Mouse (Mus musculus) ovary, postnatal 36 days (tissue): ENCODE results near the gene Dmrtb1.

Source experiments
- DNase-seq: peaks from one replicate; pipeline ENCODE4 v3.0.0; 2022; ENCODE audit warnings: low spot score, mixed read lengths

Dmrtb1 gene

GRCm38 (mm10) chr4:107684130-107684529, at the start of gene Dmrtb1:
Gene Dmrtb1 (minus strand): TSS chr4:107684230.
- no peak for DNase-seq

- DNase-seq = no peak
Observed at GRCm38 (mm10) chr4:107733603-107734002, 49.6 kb upstream of the Dmrtb1 start.

- DNase-seq = no peak
Observed at GRCm38 (mm10) chr4:107732624-107733023, 48.6 kb upstream of the Dmrtb1 start.

- no peak for DNase-seq
Observed at GRCm38 (mm10) chr4:107732182-107732581, 48.2 kb upstream of the Dmrtb1 start.

- no peak for DNase-seq
Observed at GRCm38 (mm10) chr4:107731088-107731465, 47.0 kb upstream of the Dmrtb1 start.

- no peak for DNase-seq
Observed at GRCm38 (mm10) chr4:107730391-107731087, 46.5 kb upstream of the Dmrtb1 start.

- no peak for DNase-seq
Observed at GRCm38 (mm10) chr4:107725432-107725831, 41.4 kb upstream of the Dmrtb1 start.

- DNase-seq = no peak
Observed at GRCm38 (mm10) chr4:107720043-107720830, 36.2 kb upstream of the Dmrtb1 start.

GRCm38 (mm10) chr4:107719161-107719560, 35.1 kb upstream of the Dmrtb1 start:
- no peak for DNase-seq

- DNase-seq = no peak
Observed at GRCm38 (mm10) chr4:107718720-107719119, 34.7 kb upstream of the Dmrtb1 start.

- DNase-seq = no peak
Observed at GRCm38 (mm10) chr4:107717718-107718313, 33.8 kb upstream of the Dmrtb1 start.

- no peak for DNase-seq
Observed at GRCm38 (mm10) chr4:107716754-107717299, 32.8 kb upstream of the Dmrtb1 start.

GRCm38 (mm10) chr4:107706884-107707283, 22.9 kb upstream of the Dmrtb1 start:
- no peak for DNase-seq

GRCm38 (mm10) chr4:107704185-107704584, 20.2 kb upstream of the Dmrtb1 start:
- no peak for DNase-seq

GRCm38 (mm10) chr4:107701679-107702078, 17.6 kb upstream of the Dmrtb1 start:
- DNase-seq = no peak

GRCm38 (mm10) chr4:107701116-107701515, 17.1 kb upstream of the Dmrtb1 start:
- DNase-seq = peak; percentile 25

GRCm38 (mm10) chr4:107699271-107699670, 15.2 kb upstream of the Dmrtb1 start:
- DNase-seq = no peak

- DNase-seq = no peak
Observed at GRCm38 (mm10) chr4:107693816-107694215, 9.8 kb upstream of the Dmrtb1 start.

GRCm38 (mm10) chr4:107688213-107688612, 4.2 kb upstream of the Dmrtb1 start:
- no peak for DNase-seq

GRCm38 (mm10) chr4:107687127-107687526, 3.1 kb upstream of the Dmrtb1 start:
- DNase-seq = no peak

- DNase-seq = no peak
Observed at GRCm38 (mm10) chr4:107683006-107683756, 849 bp downstream of the Dmrtb1 start.
